Mouse (Mus musculus): ENCODE results near the gene Serpinb6d. TPM values are rescaled to one million over a fixed set of nuclear protein-coding genes. Genes with fewer than 3 reads are reported as not detected.

Gene Serpinb6d
- polyA plus RNA-seq (2015; fragmentation: Nextera tagmentation; extraction: Ambion mirVana) = not detected in 2 replicates

GRCm38 (mm10) chr13:33661105-33661504 is at the start of gene Serpinb6d:
Gene Serpinb6d, plus strand, starts transcription at chr13:33661405.
- Histone ChIP-seq H3K9ac (ENCODE audit: low read length) (no peak within 1 kb of the TSS), H3K4me3 (replicated peaks; ENCODE audit: low read length) (no peak within 1 kb of the TSS), H3K9me3 (replicated peaks; ENCODE audit: control insufficient read depth, low read length) (no peaks in the 10 kb centered on the region), H3K27me3 (ENCODE audit: control insufficient read depth, insufficient read depth, low read length) (no peaks in the 10 kb centered on the region), H3K36me3 (ENCODE audit: control insufficient read depth, insufficient read depth, low read length) (no peaks in the 10 kb centered on the region), H3K4me1 (ENCODE audit: control insufficient read depth, insufficient read depth, low read length) (no peaks in the 10 kb centered on the region), H3K27ac (ENCODE audit: low read length) (no peak within 1 kb of the TSS), H3K4me2 (ENCODE audit: low read depth, low read length) (no peak within 1 kb of the TSS)
- no peak for ATAC-seq (ENCODE audit: insufficient read depth, low FRiP score)
- 67% methylated on average over 1 of the region's 1 CpGs for WGBS

GRCm38 (mm10) chr13:33622921-33623320 is 38.3 kb upstream of the Serpinb6d start:
- Histone ChIP-seq H3K9me3 (replicated peaks; ENCODE audit: control insufficient read depth, low read length) (no peaks in the 10 kb centered on the region), H3K4me2 (ENCODE audit: low read depth, low read length) (no peak overlapping the region), H3K27ac (ENCODE audit: low read length) (no peak overlapping the region), H3K9ac (ENCODE audit: low read length) (no peak overlapping the region), H3K4me1 (ENCODE audit: control insufficient read depth, insufficient read depth, low read length) (no peaks in the 10 kb centered on the region), H3K36me3 (ENCODE audit: control insufficient read depth, insufficient read depth, low read length) (no peaks in the 10 kb centered on the region), H3K4me3 (replicated peaks; ENCODE audit: low read length) (no peak overlapping the region), H3K27me3 (ENCODE audit: control insufficient read depth, insufficient read depth, low read length) (no peaks in the 10 kb centered on the region)
- ATAC-seq (ENCODE audit: insufficient read depth, low FRiP score) = no peak
- 87% methylated on average over 2 of the region's 2 CpGs for WGBS

- H3K9me3 ChIP-seq (replicated peaks; ENCODE audit: control insufficient read depth, low read length) = no peaks in the 10 kb centered on the region
- 73% methylated on average over 2 of the region's 2 CpGs for WGBS
- no peak overlapping the region for H3K9ac ChIP-seq (ENCODE audit: low read length)
- no peak for ATAC-seq (ENCODE audit: insufficient read depth, low FRiP score)
- H3K4me2 ChIP-seq (ENCODE audit: low read depth, low read length) = no peak overlapping the region
- H3K27me3 ChIP-seq (ENCODE audit: control insufficient read depth, insufficient read depth, low read length) = no peaks in the 10 kb centered on the region
- H3K36me3 ChIP-seq (ENCODE audit: control insufficient read depth, insufficient read depth, low read length) = no peaks in the 10 kb centered on the region
- H3K4me3 ChIP-seq (replicated peaks; ENCODE audit: low read length) = no peak overlapping the region
- no peak overlapping the region for H3K27ac ChIP-seq (ENCODE audit: low read length)
- H3K4me1 ChIP-seq (ENCODE audit: control insufficient read depth, insufficient read depth, low read length) = no peaks in the 10 kb centered on the region
These were observed 18.7 kb upstream of the Serpinb6d start for GRCm38 (mm10) chr13:33642540-33642939.

- ATAC-seq (ENCODE audit: insufficient read depth, low FRiP score) = no peak
- H3K4me3 ChIP-seq (replicated peaks; ENCODE audit: low read length) = no peak overlapping the region
- H3K36me3 ChIP-seq (ENCODE audit: control insufficient read depth, insufficient read depth, low read length) = no peaks in the 10 kb centered on the region
- no peaks in the 10 kb centered on the region for H3K9me3 ChIP-seq (replicated peaks; ENCODE audit: control insufficient read depth, low read length)
- no peaks in the 10 kb centered on the region for H3K4me1 ChIP-seq (ENCODE audit: control insufficient read depth, insufficient read depth, low read length)
- no peak overlapping the region for H3K4me2 ChIP-seq (ENCODE audit: low read depth, low read length)
- no peak overlapping the region for H3K27ac ChIP-seq (ENCODE audit: low read length)
- no peak overlapping the region for H3K9ac ChIP-seq (ENCODE audit: low read length)
- no peaks in the 10 kb centered on the region for H3K27me3 ChIP-seq (ENCODE audit: control insufficient read depth, insufficient read depth, low read length)
These were observed 1.3 kb downstream of the Serpinb6d start for GRCm38 (mm10) chr13:33662550-33662949.

GRCm38 (mm10) chr13:33720296-33720695 is 59.1 kb downstream of the Serpinb6d start:
- no peaks in the 10 kb centered on the region for H3K36me3 ChIP-seq (ENCODE audit: control insufficient read depth, insufficient read depth, low read length)
- ATAC-seq (ENCODE audit: insufficient read depth, low FRiP score) = no peak
- no peak overlapping the region for H3K4me2 ChIP-seq (ENCODE audit: low read depth, low read length)
- 75% methylated on average over 2 of the region's 2 CpGs for WGBS
- no peak overlapping the region for H3K4me3 ChIP-seq (replicated peaks; ENCODE audit: low read length)
- no peak overlapping the region for H3K9ac ChIP-seq (ENCODE audit: low read length)
- no peaks in the 10 kb centered on the region for H3K9me3 ChIP-seq (replicated peaks; ENCODE audit: control insufficient read depth, low read length)
- H3K27ac ChIP-seq (ENCODE audit: low read length) = no peak overlapping the region
- H3K4me1 ChIP-seq (ENCODE audit: control insufficient read depth, insufficient read depth, low read length) = no peaks in the 10 kb centered on the region
- H3K27me3 ChIP-seq (ENCODE audit: control insufficient read depth, insufficient read depth, low read length) = no peaks in the 10 kb centered on the region

Other genes with a start within 250 kb of the Serpinb6d start
- not detected in 2 replicates for gene Serpinb9g, start 176.6 kb upstream of the Serpinb6d start, polyA plus RNA-seq (2015; fragmentation: Nextera tagmentation; extraction: Ambion mirVana)
- gene Serpinb6e, start 182.0 kb downstream of the Serpinb6d start, polyA plus RNA-seq (2015; fragmentation: Nextera tagmentation; extraction: Ambion mirVana) = not detected in 2 replicates
- gene Serpinb6c, start 244.3 kb downstream of the Serpinb6d start, polyA plus RNA-seq (2015; fragmentation: Nextera tagmentation; extraction: Ambion mirVana) = not detected in 2 replicates